Mouse (Mus musculus) adrenal gland, adult (tissue): Measurements from ENCODE around the gene Hist4h4.

Experiments
- DNase-seq, 2 experiments: peaks; one replicate each; pipeline ENCODE4 v3.0.0; 2022 to 2023; ENCODE audit warnings: low spot score in 1 of 2; ENCODE audit not compliant: inconsistent age in 2 of 2

The Hist4h4 gene

GRCm38 (mm10) chr6:136789391-136789971 is 14.7 kb downstream of the Hist4h4 start:
- peak in 1 of 2 experiments; percentile 27 for DNase-seq

- no peak for DNase-seq
Observed at GRCm38 (mm10) chr6:136782761-136783160, 21.5 kb downstream of the Hist4h4 start.

- no peak for DNase-seq
Observed at GRCm38 (mm10) chr6:136782146-136782545, 22.1 kb downstream of the Hist4h4 start.

- DNase-seq, result no peak
Observed at GRCm38 (mm10) chr6:136781377-136781986, 22.7 kb downstream of the Hist4h4 start, which contains the start of gene Gucy2c. Gene Gucy2c (minus strand): TSS chr6:136781765.

- DNase-seq, result no peak
Observed at GRCm38 (mm10) chr6:136776392-136776791, 27.8 kb downstream of the Hist4h4 start.

- DNase-seq, result no peak
Observed at GRCm38 (mm10) chr6:136769859-136770258, 34.4 kb downstream of the Hist4h4 start.

- DNase-seq, result no peak
Observed at GRCm38 (mm10) chr6:136769143-136769542, 35.1 kb downstream of the Hist4h4 start.

- DNase-seq, result no peak
Observed at GRCm38 (mm10) chr6:136763912-136764311, 40.3 kb downstream of the Hist4h4 start.
